Mouse (Mus musculus) gastrocnemius, postnatal 10 days (tissue): ENCODE data around the gene Nat8f1. TPM values are rescaled to one million over a fixed set of nuclear protein-coding genes. Genes with fewer than 3 reads are reported as not detected.
"Not testable (repeated sequence)": the region's sequence is repeated elsewhere in the genome, so short reads cannot be mapped to it uniquely, and the experiment has no call there.

Experiments
- DNase-seq: peaks from one replicate; pipeline ENCODE4 v3.0.0; 2021; ENCODE audit warnings: mixed read lengths
- long read RNA-seq, 2 experiments: library from polyadenylated mRNA; stranded (forward); transcript quantifications; one replicate each; pipeline ENCODE4 v2.0.0; 2021
- total RNA-seq, 2 experiments: library from RNA; stranded (reverse); gene quantifications; 2 replicates each; pipeline ENCODE4 v1.2.3; 2021

Gene Nat8f1
- 1 to 10 TPM; 2.5 TPM for total RNA-seq
- long read RNA-seq, experiment 1, partial matches to known transcripts, result 0 of 2 reads
- long read RNA-seq, experiment 1, other reads (novel, unspliced or antisense), result 2 of 2 reads
- long read RNA-seq, experiment 2, partial matches to known transcripts, result 0 of 2 reads
- long read RNA-seq, experiment 2, other reads (novel, unspliced or antisense), result 1 of 2 reads

GRCm38 (mm10) chr6:85915539-85916513, at the start of gene Nat8f1:
TSS of gene Nat8f1 (minus strand) at chr6:85915687.
- DNase-seq, result peak; percentile 82

GRCm38 (mm10) chr6:85961101-85962091, 45.9 kb upstream of the Nat8f1 start, which contains the start of gene Dusp11:
TSS of gene Dusp11 (minus strand) at chr6:85961667.
- peak; percentile 96 for DNase-seq

GRCm38 (mm10) chr6:85957581-85957980, 42.1 kb upstream of the Nat8f1 start:
- DNase-seq, result no peak

- DNase-seq, result no peak
These were observed 33.1 kb upstream of the Nat8f1 start for GRCm38 (mm10) chr6:85948549-85948948.

- DNase-seq, result no peak
These were observed 27.0 kb upstream of the Nat8f1 start for GRCm38 (mm10) chr6:85942469-85942868.

GRCm38 (mm10) chr6:85938701-85939100, 23.2 kb upstream of the Nat8f1 start:
- DNase-seq, result no peak

GRCm38 (mm10) chr6:85936508-85937465, 21.3 kb upstream of the Nat8f1 start:
- peak; percentile 82 for DNase-seq

GRCm38 (mm10) chr6:85935646-85936045, 20.2 kb upstream of the Nat8f1 start:
- DNase-seq, result no peak

GRCm38 (mm10) chr6:85934047-85934446, 18.6 kb upstream of the Nat8f1 start:
- no peak for DNase-seq

GRCm38 (mm10) chr6:85929312-85929711, 13.8 kb upstream of the Nat8f1 start:
- DNase-seq, result no peak

- DNase-seq, result no peak
These were observed 12.3 kb upstream of the Nat8f1 start for GRCm38 (mm10) chr6:85927476-85928464.

- DNase-seq, result no peak
These were observed 11.2 kb upstream of the Nat8f1 start for GRCm38 (mm10) chr6:85926709-85927108.

GRCm38 (mm10) chr6:85923643-85924042, 8.2 kb upstream of the Nat8f1 start:
- DNase-seq, result no peak

- no peak for DNase-seq
These were observed 3.9 kb upstream of the Nat8f1 start for GRCm38 (mm10) chr6:85919401-85919800.

- not testable (repeated sequence) for DNase-seq
These were observed 2.9 kb upstream of the Nat8f1 start for GRCm38 (mm10) chr6:85918341-85918740.

GRCm38 (mm10) chr6:85916596-85916995, 1.1 kb upstream of the Nat8f1 start:
- no peak for DNase-seq

- no peak for DNase-seq
These were observed 347 bp downstream of the Nat8f1 start for GRCm38 (mm10) chr6:85915141-85915538.

GRCm38 (mm10) chr6:85911587-85911986, 3.9 kb downstream of the Nat8f1 start, which contains the start of gene Tprkb:
TSS of gene Tprkb (plus strand) at chr6:85911865.
- DNase-seq, result no peak

GRCm38 (mm10) chr6:85909704-85910103, 5.8 kb downstream of the Nat8f1 start:
- DNase-seq, result no peak
